Mouse (Mus musculus): ENCODE data around the gene Rpusd2. TPM values are rescaled to one million over a fixed set of nuclear protein-coding genes. Genes with fewer than 3 reads are reported as not detected.
A peak's percentile ranks its signal among the peaks of the same experiment; 100 is the strongest.

Rpusd2 gene
- 9.4 and 10.3 TPM in 2 replicates for total RNA-seq (2014; rRNA removed)
- polyA plus RNA-seq (2015; fragmentation: Nextera tagmentation; extraction: Ambion mirVana) = 3.6 TPM in 2 replicates

DNA sequence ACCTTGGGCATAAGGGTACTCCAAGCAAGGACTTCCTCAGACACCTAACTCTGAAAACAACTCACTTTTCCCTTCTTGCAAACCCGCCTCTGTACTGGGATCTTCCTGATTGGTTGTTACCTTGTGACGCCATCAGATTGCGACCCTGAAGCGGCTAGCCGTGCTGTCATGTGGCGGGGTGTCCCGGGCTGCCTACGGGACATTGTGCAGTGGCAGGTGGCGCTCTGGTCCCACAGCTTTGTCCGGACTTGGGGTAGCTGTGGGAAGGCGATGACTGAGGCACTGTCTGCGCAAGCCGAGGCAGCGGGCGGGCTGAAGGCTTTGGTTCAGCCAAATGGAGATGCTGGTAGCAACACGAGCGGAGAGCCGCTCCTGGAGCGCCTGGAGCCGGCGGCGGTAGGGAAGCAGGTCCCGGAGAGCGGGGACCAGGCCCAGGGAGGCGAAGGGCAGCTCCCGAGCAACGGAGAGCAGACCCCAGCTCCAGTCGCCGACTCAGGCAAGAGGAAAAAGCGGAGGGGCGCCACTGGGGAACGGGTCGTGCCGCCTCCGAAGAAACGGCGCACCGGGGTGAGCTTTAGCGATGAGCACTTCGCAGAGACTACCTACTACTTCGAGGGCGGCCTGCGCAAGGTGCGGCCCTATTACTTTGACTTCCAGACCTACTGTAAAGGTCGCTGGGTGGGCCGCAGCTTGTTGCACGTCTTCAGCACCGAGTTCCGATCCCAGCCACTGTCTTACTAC lies at the start of gene Rpusd2:
Gene Rpusd2 (plus strand): TSS at position 135 of the 741 bp plus-strand sequence.
- WGBS = under 1% methylated on average over 49 of the region's 49 CpGs
- peak within 1 kb of the TSS; percentile 74 for H3K9ac ChIP-seq
- peak within 1 kb of the TSS; percentile 79 for H3K4me2 ChIP-seq (ENCODE audit: low read depth)
- H3K27me3 ChIP-seq (ENCODE audit: insufficient read depth, low read length) = no peaks in the 10 kb centered on the region
- DNase-seq (peak; percentile 97), ATAC-seq (peak; percentile 99)
- H3K36me3 ChIP-seq (ENCODE audit: insufficient read depth) = peaks cover 21% of the 10 kb centered on the region
- H3K27ac ChIP-seq (ENCODE audit: low read depth, low read length) = peak within 1 kb of the TSS; percentile 86
- H3K4me1 ChIP-seq (ENCODE audit: insufficient read depth) = 0 out of 2 replicates have a peak, but pooled peaks cover 5% of the 10 kb centered on the region
- TF ChIP-seq CTCF (IDR thresholded peaks at IDR 0.05; ENCODE audit: low read depth) = peak; percentile 46
- H3K4me3 ChIP-seq (ENCODE audit: low read depth, low read length) = peak within 1 kb of the TSS; percentile 95
- no peaks in the 10 kb centered on the region for H3K9me3 ChIP-seq (ENCODE audit: low read length)

DNA sequence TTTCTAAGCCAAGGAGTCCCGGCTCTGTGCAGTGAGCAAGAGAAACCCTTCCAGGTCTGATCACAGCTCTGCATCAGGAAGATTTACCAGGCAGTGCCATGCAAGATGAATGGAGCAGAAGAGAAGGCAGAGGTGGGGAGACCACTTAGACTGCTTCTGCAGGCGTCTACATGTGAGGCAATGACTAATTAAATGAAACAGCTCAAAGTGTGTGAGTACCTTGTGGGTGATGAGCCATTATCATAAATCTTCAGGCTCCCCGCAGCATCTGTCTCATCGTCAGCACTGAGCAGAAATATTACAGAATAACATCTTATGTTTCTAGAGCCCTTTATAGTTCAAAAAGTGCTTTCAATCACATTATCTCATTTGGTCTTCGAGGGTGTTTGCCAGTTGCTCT lies 39.1 kb upstream of the Rpusd2 start:
- Histone ChIP-seq H3K36me3 (ENCODE audit: insufficient read depth) (no peaks in the 10 kb centered on the region), H3K4me1 (ENCODE audit: insufficient read depth) (peaks cover 7% of the 10 kb centered on the region; the same call in 1 of the 2 replicates), H3K27ac (ENCODE audit: low read depth, low read length) (peak overlapping the region; percentile 50; the same call in 1 of the 2 replicates), H3K9me3 (ENCODE audit: low read length) (no peaks in the 10 kb centered on the region), H3K4me3 (ENCODE audit: low read depth, low read length) (no peak overlapping the region), H3K4me2 (ENCODE audit: low read depth) (no peak overlapping the region), H3K27me3 (ENCODE audit: insufficient read depth, low read length) (no peaks in the 10 kb centered on the region), H3K9ac (no peak overlapping the region)
- ATAC-seq (peak; percentile 63; the same call in 1 of the 2 replicates), DNase-seq (no peak)
- 45% methylated on average over 5 of the region's 5 CpGs for WGBS
- no peak for TF ChIP-seq CTCF (IDR thresholded peaks at IDR 0.05; ENCODE audit: low read depth)

DNA sequence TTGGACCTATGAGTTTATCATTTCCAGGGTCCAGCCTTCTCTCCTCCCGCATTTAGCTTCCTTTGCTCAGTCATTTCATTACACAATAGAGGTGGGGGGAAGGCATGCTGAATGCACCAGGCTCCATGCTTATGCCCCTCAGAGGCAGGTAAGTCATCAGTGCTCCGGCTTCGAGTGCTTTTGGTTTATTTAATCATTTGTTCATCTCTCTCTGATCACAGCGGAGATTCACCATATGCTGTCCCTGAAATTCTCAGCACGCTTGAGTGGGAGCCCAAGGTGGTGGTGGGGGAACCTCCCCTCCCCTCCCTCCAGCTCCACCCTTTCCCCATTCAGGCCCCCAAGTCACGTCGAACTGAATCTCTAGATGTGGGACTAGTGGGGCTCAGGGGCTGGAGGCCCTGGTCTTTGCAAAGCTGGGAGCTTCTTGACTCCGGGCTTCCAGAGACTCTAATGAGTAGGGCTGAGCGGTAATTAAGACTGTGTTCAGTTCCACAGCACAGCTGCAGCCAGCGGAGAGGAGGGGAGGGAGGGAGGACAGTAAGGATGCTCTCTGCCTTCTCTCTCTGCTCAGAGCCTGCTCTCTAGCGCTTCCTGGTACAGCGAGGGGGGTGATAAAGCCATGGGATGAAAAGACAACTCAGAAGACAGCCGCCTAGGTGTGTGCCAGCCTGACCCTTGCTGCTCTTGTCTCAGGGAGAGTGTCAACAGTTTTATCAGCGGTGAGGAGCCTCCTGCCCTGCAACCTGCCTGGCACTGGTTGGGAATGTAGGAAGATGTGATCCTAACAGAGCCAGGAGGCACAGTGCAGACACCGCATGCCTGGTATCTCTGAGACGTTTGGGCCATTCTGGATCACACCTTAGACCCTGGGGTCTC lies 38.4 kb upstream of the Rpusd2 start:
- no peaks in the 10 kb centered on the region for H3K9me3 ChIP-seq (ENCODE audit: low read length)
- ATAC-seq (peak; percentile 93), DNase-seq (peak; percentile 45)
- 0 out of 2 replicates have a peak, but pooled peaks have one; percentile 6 for TF ChIP-seq CTCF (IDR thresholded peaks at IDR 0.05; ENCODE audit: low read depth)
- H3K4me2 ChIP-seq (ENCODE audit: low read depth) = no peak overlapping the region
- H3K4me1 ChIP-seq (ENCODE audit: insufficient read depth) = peaks cover 7% of the 10 kb centered on the region; the same call in 1 of the 2 replicates
- H3K36me3 ChIP-seq (ENCODE audit: insufficient read depth) = no peaks in the 10 kb centered on the region
- no peak overlapping the region for H3K9ac ChIP-seq
- peak overlapping the region; percentile 50 for H3K27ac ChIP-seq (ENCODE audit: low read depth, low read length)
- WGBS = 26% methylated on average over 16 of the region's 16 CpGs
- H3K27me3 ChIP-seq (ENCODE audit: insufficient read depth, low read length) = no peaks in the 10 kb centered on the region
- H3K4me3 ChIP-seq (ENCODE audit: low read depth, low read length) = no peak overlapping the region

DNA sequence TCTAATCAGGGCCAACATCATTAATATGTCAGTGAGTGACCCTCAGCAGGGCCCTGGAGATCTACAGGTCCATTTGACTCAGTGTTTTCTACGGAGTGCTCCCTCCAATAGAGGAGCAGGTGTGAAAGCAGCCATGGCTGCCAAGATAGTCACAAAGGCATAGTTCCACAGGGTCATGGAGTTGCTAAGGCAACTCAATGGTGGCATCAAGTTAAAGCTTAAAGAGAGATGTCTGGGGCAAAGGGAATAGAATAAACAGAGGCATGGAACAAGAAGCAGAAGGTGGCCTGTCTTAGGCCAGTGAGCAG lies 37.8 kb upstream of the Rpusd2 start:
- Histone ChIP-seq H3K27me3 (ENCODE audit: insufficient read depth, low read length) (no peaks in the 10 kb centered on the region), H3K36me3 (ENCODE audit: insufficient read depth) (no peaks in the 10 kb centered on the region), H3K4me1 (ENCODE audit: insufficient read depth) (peaks cover 7% of the 10 kb centered on the region; the same call in 1 of the 2 replicates), H3K4me3 (ENCODE audit: low read depth, low read length) (no peak overlapping the region), H3K27ac (ENCODE audit: low read depth, low read length) (no peak overlapping the region), H3K9me3 (ENCODE audit: low read length) (no peaks in the 10 kb centered on the region), H3K4me2 (ENCODE audit: low read depth) (no peak overlapping the region), H3K9ac (no peak overlapping the region)
- DNase-seq (no peak), ATAC-seq (peak; percentile 33)
- 28% methylated on average over 1 of the region's 1 CpGs for WGBS
- TF ChIP-seq CTCF (IDR thresholded peaks at IDR 0.05; ENCODE audit: low read depth) = no peak

DNA sequence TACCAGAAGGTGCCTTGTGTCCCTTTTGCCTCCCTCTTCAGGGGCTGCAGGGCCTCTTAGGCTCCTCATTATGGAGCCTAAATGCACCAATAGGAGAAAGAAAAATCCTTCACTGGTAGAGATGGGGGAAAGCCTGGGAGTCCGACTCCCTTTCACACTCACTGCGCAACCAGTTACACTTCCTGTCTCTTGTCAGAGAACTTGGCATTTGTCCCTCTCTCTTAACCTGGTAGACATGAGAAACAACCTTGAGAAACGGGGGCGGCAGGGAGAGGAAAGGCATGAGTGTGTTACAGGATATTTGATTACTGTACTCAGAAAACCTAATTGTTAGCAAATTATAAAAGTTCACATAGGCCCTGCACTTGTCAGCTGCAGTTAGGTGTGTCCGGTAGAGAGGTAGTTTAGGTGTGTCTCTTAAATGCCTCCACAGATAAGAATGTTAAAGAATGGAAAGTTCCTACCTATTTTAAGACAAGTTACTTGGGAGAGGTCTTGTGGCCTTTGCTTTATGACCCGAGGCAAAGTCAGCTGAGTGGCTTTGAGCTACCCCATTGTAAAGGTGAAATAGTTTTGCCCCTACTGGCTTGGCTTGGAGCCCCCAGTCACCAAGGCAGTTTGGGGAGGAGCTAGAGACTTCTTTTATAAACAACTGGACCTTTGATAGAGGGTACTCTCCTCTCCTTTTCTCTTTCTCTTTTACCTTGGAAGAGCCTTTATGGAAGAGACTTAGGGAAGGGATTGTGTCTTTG lies 36.3 kb upstream of the Rpusd2 start:
- ATAC-seq (no peak), DNase-seq (no peak)
- H3K36me3 ChIP-seq (ENCODE audit: insufficient read depth) = no peaks in the 10 kb centered on the region
- no peak overlapping the region for H3K4me3 ChIP-seq (ENCODE audit: low read depth, low read length)
- H3K4me2 ChIP-seq (ENCODE audit: low read depth) = no peak overlapping the region
- WGBS = 77% methylated on average over 6 of the region's 6 CpGs
- no peak overlapping the region for H3K9ac ChIP-seq
- no peak for TF ChIP-seq CTCF (IDR thresholded peaks at IDR 0.05; ENCODE audit: low read depth)
- H3K4me1 ChIP-seq (ENCODE audit: insufficient read depth) = peaks cover 7% of the 10 kb centered on the region; the same call in 1 of the 2 replicates
- H3K27me3 ChIP-seq (ENCODE audit: insufficient read depth, low read length) = no peaks in the 10 kb centered on the region
- H3K27ac ChIP-seq (ENCODE audit: low read depth, low read length) = no peak overlapping the region
- no peaks in the 10 kb centered on the region for H3K9me3 ChIP-seq (ENCODE audit: low read length)

DNA sequence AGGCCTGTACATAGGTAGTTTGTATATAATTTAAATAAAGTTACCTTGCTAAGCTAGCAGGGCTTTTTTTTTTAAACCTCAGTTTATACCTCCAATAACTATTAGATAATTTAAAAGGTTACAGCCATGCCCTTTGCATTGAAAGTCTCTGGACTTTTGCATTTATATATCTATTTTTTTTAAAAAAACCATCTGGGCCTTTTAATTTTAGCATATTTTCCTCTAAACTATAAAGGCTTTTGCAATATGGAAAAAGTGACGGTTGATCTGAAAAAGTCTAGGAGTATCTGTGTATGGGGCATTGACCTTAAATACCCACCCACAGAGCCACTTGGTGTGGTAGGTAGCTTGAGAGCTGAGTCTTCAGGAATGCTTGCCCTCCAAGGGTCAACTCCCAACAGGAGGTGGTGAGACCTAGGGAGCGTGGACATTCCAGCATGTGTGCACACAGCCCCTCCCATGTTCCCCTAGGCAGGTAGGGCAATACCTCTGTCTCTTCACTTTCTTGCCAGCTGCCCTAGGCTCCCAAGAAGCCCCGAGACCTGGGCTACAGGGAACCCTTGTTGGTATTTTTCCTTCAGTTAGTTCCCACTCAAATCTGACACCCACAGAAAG lies 35.5 kb upstream of the Rpusd2 start:
- Histone ChIP-seq H3K4me2 (ENCODE audit: low read depth) (no peak overlapping the region), H3K27ac (ENCODE audit: low read depth, low read length) (no peak overlapping the region), H3K4me3 (ENCODE audit: low read depth, low read length) (no peak overlapping the region), H3K4me1 (ENCODE audit: insufficient read depth) (peaks cover 7% of the 10 kb centered on the region; the same call in 1 of the 2 replicates), H3K9me3 (ENCODE audit: low read length) (no peaks in the 10 kb centered on the region), H3K27me3 (ENCODE audit: insufficient read depth, low read length) (no peaks in the 10 kb centered on the region), H3K9ac (no peak overlapping the region), H3K36me3 (ENCODE audit: insufficient read depth) (no peaks in the 10 kb centered on the region)
- 70% methylated on average over 3 of the region's 3 CpGs for WGBS
- DNase-seq = no peak
- ATAC-seq = no peak
- no peak for TF ChIP-seq CTCF (IDR thresholded peaks at IDR 0.05; ENCODE audit: low read depth)
